Mouse (Mus musculus): ENCODE measurements at regions not wholly inside any gene's neighbourhood (a gene's known extent, or its start where the extent isn't known, plus 50 kb on each side); places are given as distances from the start of the nearest gene placed in this dataset.
A peak's percentile ranks its signal among the peaks of the same experiment; 100 is the strongest.
"Not testable (repeated sequence)": the region's sequence is repeated elsewhere in the genome, so short reads cannot be mapped to it uniquely, and the experiment has no call there.

GRCm38 (mm10) chr12:20614766-20615165 lies 375.5 kb upstream of the Asap2 start:
- peak overlapping the region; percentile 25 for H3K4me3 ChIP-seq (ENCODE audit: low read depth, low read length)

More at GRCm38 (mm10) chr12:20614766-20615165, 375.5 kb upstream of the Asap2 start:
- H3K4me1 ChIP-seq (ENCODE audit: control insufficient read depth, insufficient read depth, low read length); ATAC-seq (ENCODE audit: insufficient number of reproducible peaks, low FRiP score, low TSS enrichment, low read depth); H3K4me2 ChIP-seq (ENCODE audit: low read depth, severe bottlenecking); H3K27me3 ChIP-seq (ENCODE audit: control insufficient read depth, insufficient read depth, low read length); H3K9me3 ChIP-seq (ENCODE audit: control insufficient read depth, low read length); H3K27ac ChIP-seq (replicated peaks; ENCODE audit: low read depth, low read length); H3K9ac ChIP-seq (ENCODE audit: low read length); H3K36me3 ChIP-seq (ENCODE audit: control insufficient read depth, insufficient read depth, low read length): not testable (repeated sequence)
- WGBS = 0% methylated on average over 18 of the region's 39 CpGs
- DNase-seq (ENCODE audit: low spot score) = peak; percentile 79
